Mouse (Mus musculus): ENCODE data around the gene Sh2d3c.

The Sh2d3c gene

GRCm38 (mm10) chr2:32729547-32729946, 8.7 kb downstream of the Sh2d3c start:
- no peak for TF ChIP-seq GATA4 (IDR thresholded peaks at IDR 0.05; ENCODE audit: insufficient replicate concordance, low read length)

- TF ChIP-seq GATA4 (IDR thresholded peaks at IDR 0.05; ENCODE audit: insufficient replicate concordance, low read length) = no peak
Measured at GRCm38 (mm10) chr2:32730854-32731253, 10.0 kb downstream of the Sh2d3c start.

GRCm38 (mm10) chr2:32731911-32732310, 11.1 kb downstream of the Sh2d3c start:
- no peak for TF ChIP-seq GATA4 (IDR thresholded peaks at IDR 0.05; ENCODE audit: insufficient replicate concordance, low read length)

GRCm38 (mm10) chr2:32732695-32733094, 11.8 kb downstream of the Sh2d3c start:
- no peak for TF ChIP-seq GATA4 (IDR thresholded peaks at IDR 0.05; ENCODE audit: insufficient replicate concordance, low read length)

- no peak; the same call in 1 of the 2 replicates for TF ChIP-seq GATA4 (IDR thresholded peaks at IDR 0.05; ENCODE audit: insufficient replicate concordance, low read length)
Measured at GRCm38 (mm10) chr2:32734480-32734879, 13.6 kb downstream of the Sh2d3c start.

GRCm38 (mm10) chr2:32734933-32735332, 14.1 kb downstream of the Sh2d3c start:
- TF ChIP-seq GATA4 (IDR thresholded peaks at IDR 0.05; ENCODE audit: insufficient replicate concordance, low read length) = peak; percentile 79

GRCm38 (mm10) chr2:32736306-32736829, 15.5 kb downstream of the Sh2d3c start:
- no peak for TF ChIP-seq GATA4 (IDR thresholded peaks at IDR 0.05; ENCODE audit: insufficient replicate concordance, low read length)

GRCm38 (mm10) chr2:32737008-32737407, 16.2 kb downstream of the Sh2d3c start:
- no peak for TF ChIP-seq GATA4 (IDR thresholded peaks at IDR 0.05; ENCODE audit: insufficient replicate concordance, low read length)

- TF ChIP-seq GATA4 (IDR thresholded peaks at IDR 0.05; ENCODE audit: insufficient replicate concordance, low read length) = no peak
Measured at GRCm38 (mm10) chr2:32739311-32739710, 18.5 kb downstream of the Sh2d3c start.

GRCm38 (mm10) chr2:32740916-32741272, 20.0 kb downstream of the Sh2d3c start, which contains the start of gene 6330409D20Rik:
TSS of gene 6330409D20Rik (minus strand) at chr2:32741016.
- TF ChIP-seq GATA4 (IDR thresholded peaks at IDR 0.05; ENCODE audit: insufficient replicate concordance, low read length) = no peak

- TF ChIP-seq GATA4 (IDR thresholded peaks at IDR 0.05; ENCODE audit: insufficient replicate concordance, low read length) = no peak
Measured at GRCm38 (mm10) chr2:32741273-32742172, 20.7 kb downstream of the Sh2d3c start.

- TF ChIP-seq GATA4 (IDR thresholded peaks at IDR 0.05; ENCODE audit: insufficient replicate concordance, low read length) = no peak
Measured at GRCm38 (mm10) chr2:32742173-32742531, 21.3 kb downstream of the Sh2d3c start.

- TF ChIP-seq GATA4 (IDR thresholded peaks at IDR 0.05; ENCODE audit: insufficient replicate concordance, low read length) = no peak
Measured at GRCm38 (mm10) chr2:32744272-32744982, 23.6 kb downstream of the Sh2d3c start.

GRCm38 (mm10) chr2:32749082-32749481, 28.2 kb downstream of the Sh2d3c start:
- TF ChIP-seq GATA4 (IDR thresholded peaks at IDR 0.05; ENCODE audit: insufficient replicate concordance, low read length) = no peak

- TF ChIP-seq GATA4 (IDR thresholded peaks at IDR 0.05; ENCODE audit: insufficient replicate concordance, low read length) = no peak
Measured at GRCm38 (mm10) chr2:32750199-32750598, 29.3 kb downstream of the Sh2d3c start.
